Mouse (Mus musculus): ENCODE measurements at regions not wholly inside any gene's neighbourhood (a gene's known extent, or its start where the extent isn't known, plus 50 kb on each side); places are given as distances from the start of the nearest gene placed in this dataset.
A peak's percentile ranks its signal among the peaks of the same experiment; 100 is the strongest.

DNA sequence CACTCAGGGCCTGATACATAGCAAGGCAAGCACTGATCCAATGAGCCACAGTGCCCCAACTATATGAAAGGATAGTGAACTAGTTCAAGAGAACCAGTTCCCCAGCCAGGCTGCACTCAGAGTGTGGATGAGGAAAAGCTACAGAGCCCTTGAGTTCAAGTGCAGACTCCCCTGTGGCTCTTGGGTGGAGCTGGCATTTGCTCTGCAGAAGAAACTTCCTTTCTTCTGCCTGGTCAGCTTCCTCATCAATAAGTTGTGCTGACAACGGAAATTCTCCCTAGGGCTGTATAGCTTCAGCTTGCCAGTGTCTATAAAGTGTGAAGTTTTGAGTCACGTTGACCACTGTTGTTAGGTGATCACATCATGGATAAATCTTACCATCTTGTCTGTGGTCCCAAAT lies 101.6 kb upstream of the Clint1 start:
- Histone ChIP-seq H3K27ac (replicated peaks; ENCODE audit: insufficient read depth, low read depth, low read length) (no peak overlapping the region), H3K79me2 (ENCODE audit: control insufficient read depth, insufficient read depth, low read length) (no peaks in the 10 kb centered on the region), H3K4me1 (ENCODE audit: control insufficient read depth, insufficient read depth, low read length) (no peaks in the 10 kb centered on the region), H3K9ac (ENCODE audit: low read depth, low read length) (no peak overlapping the region), H3K4me3 (ENCODE audit: insufficient read depth, low read depth, low read length) (no peak overlapping the region), H3K27me3 (ENCODE audit: control insufficient read depth, insufficient read depth, low read length) (no peaks in the 10 kb centered on the region; the same call in 1 of the 2 replicates), H3K36me3 (ENCODE audit: control insufficient read depth, insufficient read depth, low read length) (no peaks in the 10 kb centered on the region)
- DNase-seq (ENCODE audit: extremely low read depth, low read depth, low spot score), result peak; percentile 9
- WGBS, result 68% methylated on average over 2 of the region's 2 CpGs
- TF ChIP-seq POLR2A (IDR thresholded peaks at IDR 0.05; ENCODE audit: extremely low read depth, insufficient read depth, low read length) (no peak), CTCF (IDR thresholded peaks at IDR 0.05; ENCODE audit: low read depth, low read length) (no peak)

GRCm38 (mm10) chr11:45752237-45752636 lies 99.6 kb upstream of the Clint1 start:
- DNase-seq (ENCODE audit: extremely low read depth, low read depth, low spot score), result peak; percentile 29
- H3K27ac ChIP-seq (replicated peaks; ENCODE audit: insufficient read depth, low read depth, low read length), result no peak overlapping the region
- no peak overlapping the region for H3K4me3 ChIP-seq (ENCODE audit: insufficient read depth, low read depth, low read length)
- TF ChIP-seq CTCF (IDR thresholded peaks at IDR 0.05; ENCODE audit: low read depth, low read length) (peak; percentile 37; the same call in 1 of the 2 replicates), POLR2A (IDR thresholded peaks at IDR 0.05; ENCODE audit: extremely low read depth, insufficient read depth, low read length) (no peak)
- no peaks in the 10 kb centered on the region for H3K79me2 ChIP-seq (ENCODE audit: control insufficient read depth, insufficient read depth, low read length)
- no peaks in the 10 kb centered on the region for H3K36me3 ChIP-seq (ENCODE audit: control insufficient read depth, insufficient read depth, low read length)
- H3K9ac ChIP-seq (ENCODE audit: low read depth, low read length), result no peak overlapping the region
- 59% methylated on average over 1 of the region's 1 CpGs for WGBS
- no peaks in the 10 kb centered on the region for H3K4me1 ChIP-seq (ENCODE audit: control insufficient read depth, insufficient read depth, low read length)
- no peaks in the 10 kb centered on the region; the same call in 1 of the 2 replicates for H3K27me3 ChIP-seq (ENCODE audit: control insufficient read depth, insufficient read depth, low read length)

DNA sequence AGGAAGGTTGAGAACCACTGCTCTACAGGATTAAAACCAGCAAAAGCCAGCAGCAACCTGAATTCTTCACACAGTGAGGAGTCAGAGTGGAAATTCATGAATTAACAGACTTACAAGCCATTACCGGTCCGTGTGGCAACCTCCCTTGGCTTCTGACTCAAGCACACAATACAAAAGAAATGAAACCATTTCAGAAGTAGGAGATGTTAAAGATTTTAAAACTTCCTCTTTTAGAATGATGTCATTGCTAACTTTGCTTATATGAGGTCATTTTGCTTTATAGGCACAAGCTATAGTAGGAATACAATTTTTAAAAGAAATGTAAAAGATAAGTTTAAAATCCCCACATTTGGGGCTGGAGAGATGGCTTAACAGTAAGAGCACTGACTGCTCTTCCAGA lies 99.1 kb upstream of the Clint1 start:
- 73% methylated on average over 2 of the region's 2 CpGs for WGBS
- Histone ChIP-seq H3K79me2 (ENCODE audit: control insufficient read depth, insufficient read depth, low read length) (no peaks in the 10 kb centered on the region), H3K9ac (ENCODE audit: low read depth, low read length) (no peak overlapping the region), H3K27ac (replicated peaks; ENCODE audit: insufficient read depth, low read depth, low read length) (no peak overlapping the region), H3K27me3 (ENCODE audit: control insufficient read depth, insufficient read depth, low read length) (no peaks in the 10 kb centered on the region; the same call in 1 of the 2 replicates), H3K4me1 (ENCODE audit: control insufficient read depth, insufficient read depth, low read length) (no peaks in the 10 kb centered on the region), H3K36me3 (ENCODE audit: control insufficient read depth, insufficient read depth, low read length) (no peaks in the 10 kb centered on the region), H3K4me3 (ENCODE audit: insufficient read depth, low read depth, low read length) (no peak overlapping the region)
- DNase-seq (ENCODE audit: extremely low read depth, low read depth, low spot score), result peak; percentile 3
- TF ChIP-seq POLR2A (IDR thresholded peaks at IDR 0.05; ENCODE audit: extremely low read depth, insufficient read depth, low read length), result no peak
- no peak for TF ChIP-seq CTCF (IDR thresholded peaks at IDR 0.05; ENCODE audit: low read depth, low read length)

DNA sequence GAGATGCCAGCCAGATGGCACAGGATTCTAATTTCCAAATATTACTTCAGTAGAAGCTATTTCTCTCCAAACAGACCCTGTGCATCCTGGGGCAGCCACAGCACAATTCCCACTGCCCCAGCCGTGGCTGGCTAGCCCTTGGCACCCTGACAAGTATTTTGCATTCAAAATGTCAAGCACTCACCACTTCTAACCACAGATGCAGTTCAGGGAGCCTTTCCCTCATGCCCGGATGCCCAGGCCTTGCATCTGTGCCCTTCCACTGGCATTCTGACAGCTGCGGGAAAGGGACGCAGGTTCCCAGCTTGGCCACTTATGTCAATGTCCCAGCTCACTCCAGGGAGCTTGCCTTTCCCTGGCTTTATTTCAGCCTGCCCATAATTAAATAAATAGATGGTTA lies 84.8 kb upstream of the Clint1 start:
- 85% methylated on average over 4 of the region's 4 CpGs for WGBS
- DNase-seq (ENCODE audit: extremely low read depth, low read depth, low spot score), result no peak
- no peak for TF ChIP-seq POLR2A (IDR thresholded peaks at IDR 0.05; ENCODE audit: extremely low read depth, insufficient read depth, low read length)
- TF ChIP-seq CTCF (IDR thresholded peaks at IDR 0.05; ENCODE audit: low read depth, low read length), result no peak
- H3K79me2 ChIP-seq (ENCODE audit: control insufficient read depth, insufficient read depth, low read length), result no peaks in the 10 kb centered on the region
- no peaks in the 10 kb centered on the region for H3K36me3 ChIP-seq (ENCODE audit: control insufficient read depth, insufficient read depth, low read length)
- no peak overlapping the region for H3K9ac ChIP-seq (ENCODE audit: low read depth, low read length)
- H3K4me3 ChIP-seq (ENCODE audit: insufficient read depth, low read depth, low read length), result no peak overlapping the region
- H3K4me1 ChIP-seq (ENCODE audit: control insufficient read depth, insufficient read depth, low read length), result no peaks in the 10 kb centered on the region
- no peaks in the 10 kb centered on the region; the same call in 1 of the 2 replicates for H3K27me3 ChIP-seq (ENCODE audit: control insufficient read depth, insufficient read depth, low read length)
- H3K27ac ChIP-seq (replicated peaks; ENCODE audit: insufficient read depth, low read depth, low read length), result no peak overlapping the region

GRCm38 (mm10) chr11:45782435-45782834 lies 69.4 kb upstream of the Clint1 start:
- H3K36me3 ChIP-seq (ENCODE audit: control insufficient read depth, insufficient read depth, low read length), result no peaks in the 10 kb centered on the region
- no peaks in the 10 kb centered on the region for H3K27me3 ChIP-seq (ENCODE audit: control insufficient read depth, insufficient read depth, low read length)
- no peak overlapping the region for H3K27ac ChIP-seq (replicated peaks; ENCODE audit: insufficient read depth, low read depth, low read length)
- H3K79me2 ChIP-seq (ENCODE audit: control insufficient read depth, insufficient read depth, low read length), result no peaks in the 10 kb centered on the region
- no peak overlapping the region for H3K4me3 ChIP-seq (ENCODE audit: insufficient read depth, low read depth, low read length)
- H3K4me1 ChIP-seq (ENCODE audit: control insufficient read depth, insufficient read depth, low read length), result no peaks in the 10 kb centered on the region
- no peak for DNase-seq (ENCODE audit: extremely low read depth, low read depth, low spot score)
- no peak for TF ChIP-seq CTCF (IDR thresholded peaks at IDR 0.05; ENCODE audit: low read depth, low read length)
- no peak for TF ChIP-seq POLR2A (IDR thresholded peaks at IDR 0.05; ENCODE audit: extremely low read depth, insufficient read depth, low read length)
- 86% methylated on average over 4 of the region's 4 CpGs for WGBS
- no peak overlapping the region for H3K9ac ChIP-seq (ENCODE audit: low read depth, low read length)

GRCm38 (mm10) chr11:45785806-45786205 lies 66.0 kb upstream of the Clint1 start:
- H3K4me3 ChIP-seq (ENCODE audit: insufficient read depth, low read depth, low read length), result no peak overlapping the region
- no peaks in the 10 kb centered on the region for H3K36me3 ChIP-seq (ENCODE audit: control insufficient read depth, insufficient read depth, low read length)
- H3K4me1 ChIP-seq (ENCODE audit: control insufficient read depth, insufficient read depth, low read length), result no peaks in the 10 kb centered on the region
- WGBS, result 93% methylated on average over 9 of the region's 9 CpGs
- TF ChIP-seq POLR2A (IDR thresholded peaks at IDR 0.05; ENCODE audit: extremely low read depth, insufficient read depth, low read length) (no peak), CTCF (IDR thresholded peaks at IDR 0.05; ENCODE audit: low read depth, low read length) (no peak)
- H3K79me2 ChIP-seq (ENCODE audit: control insufficient read depth, insufficient read depth, low read length), result no peaks in the 10 kb centered on the region
- H3K27me3 ChIP-seq (ENCODE audit: control insufficient read depth, insufficient read depth, low read length), result no peaks in the 10 kb centered on the region
- no peak overlapping the region for H3K27ac ChIP-seq (replicated peaks; ENCODE audit: insufficient read depth, low read depth, low read length)
- no peak for DNase-seq (ENCODE audit: extremely low read depth, low read depth, low spot score)
- H3K9ac ChIP-seq (ENCODE audit: low read depth, low read length), result no peak overlapping the region
